Mouse (Mus musculus): Measurements from ENCODE around the gene Foxj1.

- TF ChIP-seq CTCF (IDR thresholded peaks at IDR 0.05; ENCODE audit: low read depth, low read length) (no peak), POLR2A (IDR thresholded peaks at IDR 0.05; ENCODE audit: insufficient read depth, low read length) (no peak)
These were observed 34.4 kb upstream of the Foxj1 start for GRCm38 (mm10) chr11:116369633-116370032.
